Mouse (Mus musculus) kidney, adult 11 months (tissue): ENCODE data around the gene Mtmr2.

Source experiments
- DNase-seq: peaks from one replicate; pipeline ENCODE4 v3.0.0; 2022

Gene Mtmr2

DNA sequence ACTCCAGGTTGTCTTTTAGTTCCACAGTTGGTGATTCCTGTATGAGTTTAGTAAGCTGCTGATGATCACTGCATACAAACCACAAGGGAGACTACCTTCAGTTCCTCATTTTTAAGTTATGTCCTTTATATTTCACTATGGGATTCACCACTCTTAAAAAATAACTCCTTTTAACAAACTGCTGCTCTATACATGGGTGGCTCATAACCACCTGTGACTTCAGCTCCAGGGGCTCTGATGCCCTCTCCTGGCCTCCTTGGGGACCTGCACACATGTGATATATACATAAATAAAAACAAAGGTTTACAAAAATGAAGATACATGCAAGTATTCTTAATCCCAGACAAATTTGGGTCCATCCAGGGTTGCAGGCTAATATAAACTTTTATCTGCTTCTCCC lies 61.7 kb downstream of the Mtmr2 start:
- DNase-seq = no peak

- no peak for DNase-seq
Measured at GRCm38 (mm10) chr9:13818369-13818768, 70.2 kb downstream of the Mtmr2 start.

DNA sequence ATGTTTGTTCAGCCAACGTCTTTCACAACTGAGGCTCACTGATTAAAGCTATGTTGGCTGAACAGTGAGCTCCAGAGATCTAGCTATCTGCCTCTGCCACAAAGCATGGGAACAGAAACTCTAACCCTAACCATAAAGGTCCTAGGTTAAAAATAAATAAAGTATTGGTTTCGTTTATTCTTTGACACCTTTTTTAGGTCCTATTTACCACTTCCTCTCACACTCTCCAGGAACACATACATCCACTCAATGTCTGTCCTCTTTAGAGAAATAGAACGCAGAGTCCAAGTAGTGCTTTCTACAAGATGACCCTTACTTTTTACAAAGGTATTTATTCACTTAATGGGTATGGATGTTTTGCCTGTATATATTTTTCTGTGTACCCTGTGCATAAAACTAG lies 72.6 kb downstream of the Mtmr2 start:
- DNase-seq = no peak

- no peak for DNase-seq
Measured at GRCm38 (mm10) chr9:13825896-13826295, 77.7 kb downstream of the Mtmr2 start.

- peak; percentile 83 for DNase-seq
Measured at GRCm38 (mm10) chr9:13826391-13826805, 78.2 kb downstream of the Mtmr2 start.

- DNase-seq = peak; percentile 97
Measured at GRCm38 (mm10) chr9:13826832-13827405, 78.7 kb downstream of the Mtmr2 start, which contains the start of gene Cep57. Cep57 (minus strand) TSS chr9:13827107.

DNA sequence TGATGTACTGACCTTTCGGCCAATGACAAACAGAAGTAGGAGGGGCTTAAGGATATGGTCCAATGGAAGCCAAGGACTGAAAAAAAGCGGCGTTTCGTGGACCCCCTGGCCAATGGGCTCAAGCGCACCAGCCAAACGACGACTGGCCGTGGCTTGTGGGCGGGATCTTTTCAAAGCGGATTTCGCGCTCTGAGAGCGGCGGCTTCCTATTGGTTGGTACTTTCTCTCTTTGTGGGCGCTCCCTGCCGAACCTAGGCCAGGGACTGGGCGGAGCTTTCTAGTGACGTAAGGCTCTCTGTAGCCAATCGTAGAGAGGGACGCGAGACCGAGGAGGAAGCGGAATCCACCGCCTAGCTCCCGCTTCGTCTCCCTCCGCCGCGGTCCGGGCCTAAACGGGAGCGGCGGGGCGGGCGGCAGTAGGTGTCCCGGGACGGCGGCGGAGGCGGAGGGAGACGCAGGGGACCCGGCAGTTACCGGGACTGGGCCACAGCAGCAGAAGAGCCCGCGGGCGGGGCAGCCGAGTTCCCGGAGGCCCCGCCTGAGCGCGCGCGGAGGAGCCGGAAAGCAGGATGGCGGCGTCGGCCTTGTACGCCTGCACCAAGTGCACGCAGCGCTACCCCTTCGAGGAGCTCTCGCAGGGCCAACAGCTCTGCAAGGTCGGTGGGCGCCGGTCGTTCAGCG lies 79.3 kb downstream of the Mtmr2 start, which contains the start of gene Fam76b:
Gene Fam76b, plus strand, starts transcription at position 311 of the 681 bp plus-strand sequence.
- DNase-seq = peak; percentile 100

DNA sequence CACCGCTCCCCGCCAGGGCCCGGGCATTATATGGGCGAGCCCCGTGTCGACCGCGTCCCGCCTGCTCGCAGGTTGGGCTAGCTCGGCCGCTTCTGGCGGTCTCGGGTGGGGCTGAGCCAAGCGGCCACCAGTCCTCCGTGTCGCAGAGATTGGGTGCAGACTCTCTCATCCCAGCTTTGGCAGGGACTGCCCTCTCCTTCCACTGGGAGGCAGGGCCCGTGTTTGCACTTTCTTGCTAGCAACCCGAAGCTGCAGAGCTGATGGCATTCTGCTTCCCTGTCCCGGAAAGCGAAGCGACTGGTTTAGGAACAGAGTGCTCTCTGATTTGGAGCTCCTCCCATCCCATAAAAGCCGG lies 79.9 kb downstream of the Mtmr2 start:
- DNase-seq = no peak

DNA sequence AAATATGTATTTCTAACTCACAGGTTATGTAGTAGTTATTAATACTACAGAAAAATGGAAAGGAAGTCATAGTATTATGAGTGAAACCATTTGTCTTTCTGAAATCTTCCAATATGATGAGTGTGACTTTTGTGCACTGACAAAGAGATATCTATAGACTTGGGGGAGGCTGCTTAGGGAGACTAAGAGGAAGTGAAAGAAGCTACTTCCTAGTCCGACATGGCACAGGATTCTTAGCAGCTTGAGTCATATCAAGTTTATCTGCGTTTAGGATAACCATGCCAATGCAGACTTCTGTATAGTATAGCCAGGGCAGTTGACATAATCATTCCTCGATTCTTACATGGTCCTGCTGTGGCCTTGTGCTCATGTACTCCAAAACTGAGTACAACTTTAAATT lies 87.0 kb downstream of the Mtmr2 start:
- DNase-seq = no peak

DNA sequence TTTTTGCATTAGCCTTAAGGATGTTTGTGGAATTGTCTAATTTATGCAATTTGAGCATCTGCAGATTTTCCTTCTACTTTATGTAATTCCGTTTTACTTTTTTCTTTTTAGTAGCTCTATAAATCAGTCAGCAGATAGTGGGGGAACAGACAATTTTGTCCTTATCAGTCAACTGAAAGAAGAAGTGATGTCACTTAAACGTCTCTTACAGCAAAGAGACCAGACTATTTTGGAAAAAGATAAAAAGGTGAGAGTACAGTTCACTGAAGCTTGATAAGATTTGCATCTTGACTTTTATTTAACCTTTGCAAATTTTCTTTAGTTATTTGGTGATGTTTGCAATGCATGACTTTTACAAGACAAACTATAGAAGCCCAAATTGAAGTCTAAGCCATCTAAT lies 88.5 kb downstream of the Mtmr2 start:
- no peak for DNase-seq

DNA sequence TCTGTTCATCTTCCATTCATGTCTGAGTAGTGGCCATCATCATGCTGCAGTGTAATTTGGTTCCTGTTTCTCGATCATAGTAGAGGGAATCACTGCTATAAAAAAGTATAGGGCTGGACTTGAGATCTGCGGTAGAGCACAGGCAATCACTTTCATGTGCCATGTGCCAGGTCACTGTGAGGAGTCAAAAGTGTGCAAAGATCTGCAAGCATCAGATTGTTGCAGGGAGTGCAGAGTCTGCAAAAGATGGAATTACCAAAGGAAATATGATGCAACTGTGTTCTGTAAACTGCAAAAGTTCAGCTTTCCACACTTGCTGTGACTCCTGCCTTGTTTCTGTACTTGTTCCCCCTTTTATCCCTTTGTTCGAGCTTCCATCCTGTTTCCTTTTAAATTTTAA lies 99.4 kb downstream of the Mtmr2 start:
- DNase-seq = no peak

DNA sequence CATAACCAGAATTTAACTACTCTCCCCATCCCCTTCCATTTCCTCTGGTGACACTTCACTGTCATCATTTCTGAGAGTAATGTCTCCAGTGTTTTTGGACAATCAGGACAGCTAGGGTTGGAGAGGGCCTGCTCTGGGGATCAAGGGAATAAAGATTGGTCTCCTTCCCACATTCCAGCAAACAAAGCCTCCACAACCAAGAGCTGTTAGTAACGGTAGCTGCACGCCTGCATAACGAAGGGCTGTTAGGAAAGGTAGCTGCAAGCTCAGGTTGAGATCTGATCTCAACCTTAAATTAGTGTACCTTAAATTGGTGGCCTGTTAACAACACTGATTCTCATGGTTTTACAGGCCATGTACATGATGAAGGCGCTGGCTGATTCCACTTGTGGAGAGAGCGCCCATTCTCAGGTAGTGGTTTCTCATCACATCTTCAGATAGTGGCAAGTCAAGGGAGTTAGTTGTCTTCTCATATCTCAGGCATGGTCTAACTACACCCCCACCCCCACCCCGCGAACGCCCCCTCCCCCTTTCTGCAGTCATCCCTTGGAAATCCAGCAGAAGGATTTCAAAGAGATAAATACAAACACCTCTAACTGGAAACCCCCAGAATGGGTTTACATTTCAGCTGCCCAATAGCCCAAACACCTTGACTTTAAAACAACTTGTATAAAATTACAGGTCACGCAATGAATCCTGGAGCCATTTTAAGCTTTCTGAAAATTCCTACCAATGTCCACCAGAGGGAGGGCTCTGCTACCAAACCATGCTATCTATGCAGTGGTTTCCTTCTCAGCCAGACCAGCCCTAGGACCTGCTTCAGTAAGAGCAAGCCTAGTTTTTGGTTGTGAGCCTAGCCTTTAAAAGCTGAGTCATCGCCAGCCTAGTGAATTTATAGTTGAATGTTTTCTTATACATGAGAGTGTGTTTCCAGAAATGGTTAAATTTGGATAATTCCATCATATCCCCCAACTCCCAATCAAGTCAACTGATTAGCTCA lies 100.6 kb downstream of the Mtmr2 start:
- no peak for DNase-seq

GRCm38 (mm10) chr9:13853876-13854275 lies 105.7 kb downstream of the Mtmr2 start:
- DNase-seq = peak; percentile 4
